Mouse (Mus musculus) heart, postnatal 0 days (tissue): ENCODE measurements at regions not wholly inside any gene's neighbourhood (a gene's known extent, or its start where the extent isn't known, plus 50 kb on each side); places are given as distances from the start of the nearest gene placed in this dataset.

ENCODE experiments used
- CTCF ChIP-seq: IDR thresholded peaks from 2 replicates; pipeline ENCODE4 v1.5.1; 2016; ENCODE audit warnings: antibody characterized with exemption, control low read depth, low read depth
- EP300 ChIP-seq: IDR thresholded peaks from 2 replicates; pipeline ENCODE4 v1.6.1; 2016; ENCODE audit warnings: antibody characterized with exemption, low read depth

DNA sequence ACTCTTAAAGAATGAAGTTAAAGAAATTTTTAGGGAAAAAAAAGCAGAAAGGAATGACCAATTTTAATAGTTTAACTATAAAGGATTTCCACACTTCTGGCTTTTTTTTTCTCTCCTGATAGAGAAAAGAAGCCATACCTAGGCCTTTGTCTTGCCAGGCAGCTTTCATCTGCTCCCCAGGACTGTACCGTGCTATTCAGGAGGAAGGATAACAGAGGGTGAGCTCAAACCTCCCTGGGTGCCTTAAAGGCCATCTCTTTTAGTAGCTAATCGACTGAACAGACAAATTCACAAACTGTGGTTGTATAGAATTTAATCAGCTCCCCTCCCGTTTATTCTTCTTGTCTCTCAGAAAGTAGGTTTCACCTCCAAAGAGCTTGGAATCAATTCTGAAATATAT lies 76.1 kb downstream of the Csl start:
- no peak for TF ChIP-seq CTCF
- TF ChIP-seq EP300, result no peak
